ENCODE assay signal across 30 mouse cellular contexts in the genomic region with DNA sequence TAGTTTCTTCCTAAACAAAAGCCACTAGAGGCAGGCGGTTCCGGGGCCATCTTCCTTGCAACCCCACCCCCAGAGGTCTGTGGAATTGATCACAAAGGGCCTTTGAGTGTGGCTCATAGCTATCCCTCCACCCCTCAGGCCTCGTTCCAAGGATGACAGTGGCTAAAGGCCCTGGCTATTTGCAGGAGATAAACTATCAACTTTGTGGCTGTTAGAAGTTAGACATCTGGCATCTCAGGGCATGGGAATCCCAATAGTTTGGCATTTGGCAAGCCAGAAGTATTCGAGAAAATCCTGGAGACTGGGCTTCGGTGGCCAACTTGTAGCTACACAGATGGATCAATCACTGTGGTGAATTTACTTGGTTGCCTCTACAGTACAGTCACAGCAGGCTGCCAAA. TPM values are rescaled to one million over a fixed set of nuclear protein-coding genes. Genes with fewer than 3 reads are reported as not detected.
DNase-seq lines count a peak whose midpoint lies in the region; ATAC-seq and TF ChIP-seq lines count a peak whose summit lies in the region.
"Had no signal": no experiment of that assay in that cellular context is flagged by ENCODE, and none has a peak within 500 bp of the region (broad histone marks: within the 10 kb centered on the region; RNA-seq: fewer than 3 reads in every experiment).

No protein-coding gene starts in this region.

- H3K9me3 ChIP-seq in heart, embryonic 13.5 days: no peaks in the 10 kb centered on the region
- no peaks in the 10 kb centered on the region for H3K9me3 ChIP-seq in intestine, embryonic 16.5 days (ENCODE audit: control insufficient read depth, low read length)
- H3K9me3 ChIP-seq: embryonic facial prominence, embryonic 12.5 days; embryonic facial prominence, embryonic 15.5 days; forebrain, embryonic 12.5 days; forebrain, embryonic 15.5 days; G1E; heart, embryonic 10.5 days; hindbrain, embryonic 10.5 days; hindbrain, embryonic 13.5 days; intestine, embryonic 15.5 days had no signal

- H3K4me1 ChIP-seq in heart, embryonic 13.5 days: peaks cover 57% of the 10 kb centered on the region
- no peaks in the 10 kb centered on the region for H3K4me1 ChIP-seq in intestine, embryonic 16.5 days (ENCODE audit: control insufficient read depth, insufficient read depth, low read length)
- H3K4me1 ChIP-seq: intestine, embryonic 15.5 days had no signal

- ATAC-seq in heart, embryonic 13.5 days (ENCODE audit: extremely low read depth, insufficient number of reproducible peaks, low FRiP score, low TSS enrichment): no peak
- ATAC-seq in intestine, embryonic 16.5 days: no peak
- ATAC-seq: forebrain, embryonic 15.5 days; hindbrain, embryonic 16.5 days; intestine, embryonic 15.5 days had no signal

- no peak overlapping the region for H3K9ac ChIP-seq in heart, embryonic 13.5 days
- H3K9ac ChIP-seq in intestine, embryonic 16.5 days (ENCODE audit: low read depth, low read length): no peak overlapping the region
- H3K9ac ChIP-seq: embryonic facial prominence, embryonic 12.5 days; embryonic facial prominence, embryonic 15.5 days; forebrain, embryonic 12.5 days; forebrain, embryonic 15.5 days; hindbrain, embryonic 13.5 days; intestine, embryonic 15.5 days had no signal

- no peak for DNase-seq in heart, adult 11 months
- DNase-seq in layer of hippocampus, adult 2 months (ENCODE audit: low spot score in 2 of 2): no peak
- no peak for DNase-seq in layer of hippocampus, adult 8-10 months (ENCODE audit: low spot score in 2 of 2)
- peak; percentile 92 for DNase-seq in Muller cell, postnatal 12 days (ENCODE audit: inconsistent ontology term)
- DNase-seq in ZHBTc4 (ENCODE audit: low read depth, low spot score): peak; percentile 46
- DNase-seq: adrenal gland, postnatal 10 days; adrenal gland, postnatal 36 days; B cell, adult 2 months; cerebellum, adult 11 months; cerebellum, adult 2 months; cerebellum, adult 9-11 months; cerebellum, postnatal 25 days; gastrocnemius, postnatal 10 days; gastrocnemius, postnatal 36 days; heart, adult 18-20 months; heart, postnatal 10 days; heart, postnatal 36 days had no signal

- peaks cover 68% of the 10 kb centered on the region for H3K36me3 ChIP-seq in heart, embryonic 13.5 days
- no peaks in the 10 kb centered on the region for H3K36me3 ChIP-seq in intestine, embryonic 16.5 days (ENCODE audit: control insufficient read depth, insufficient read depth, low read length)
- H3K36me3 ChIP-seq: forebrain, embryonic 15.5 days; G1E; intestine, embryonic 15.5 days had no signal

- no peak overlapping the region for H3K4me3 ChIP-seq in heart, embryonic 13.5 days
- H3K4me3 ChIP-seq in layer of hippocampus, adult 2 months: no peak overlapping the region
- no peak overlapping the region for H3K4me3 ChIP-seq in intestine, embryonic 16.5 days (ENCODE audit: low read length)
- H3K4me3 ChIP-seq: embryonic facial prominence, embryonic 12.5 days; embryonic facial prominence, embryonic 15.5 days; forebrain, embryonic 12.5 days; forebrain, embryonic 15.5 days; heart, embryonic 10.5 days; hindbrain, embryonic 10.5 days; hindbrain, embryonic 13.5 days; intestine, embryonic 15.5 days had no signal

- TF ChIP-seq CTCF in layer of hippocampus, adult 2 months (conservative IDR thresholded peaks at IDR 0.05): no peak

- no peak overlapping the region for H3K4me2 ChIP-seq in heart, embryonic 13.5 days
- H3K4me2 ChIP-seq in intestine, embryonic 16.5 days (ENCODE audit: low read depth, low read length): no peak overlapping the region
- H3K4me2 ChIP-seq: embryonic facial prominence, embryonic 12.5 days; embryonic facial prominence, embryonic 15.5 days; forebrain, embryonic 12.5 days; forebrain, embryonic 15.5 days; hindbrain, embryonic 13.5 days; intestine, embryonic 15.5 days had no signal

- 0 out of 2 replicates have a peak overlapping the region, but pooled peaks have one; percentile 12 for H3K27ac ChIP-seq in heart, embryonic 13.5 days (replicated peaks)
- peak overlapping the region; percentile 63 for H3K27ac ChIP-seq in layer of hippocampus, adult 2 months
- H3K27ac ChIP-seq in intestine, embryonic 16.5 days (ENCODE audit: low read length): no peak overlapping the region
- H3K27ac ChIP-seq: embryonic facial prominence, embryonic 12.5 days; embryonic facial prominence, embryonic 15.5 days; forebrain, embryonic 12.5 days; forebrain, embryonic 15.5 days; hindbrain, embryonic 13.5 days; intestine, embryonic 15.5 days had no signal

- H3K27me3 ChIP-seq in heart, embryonic 13.5 days (replicated peaks): no peaks in the 10 kb centered on the region
- H3K27me3 ChIP-seq in intestine, embryonic 16.5 days (replicated peaks; ENCODE audit: control insufficient read depth, insufficient read depth, low read length): no peaks in the 10 kb centered on the region
- H3K27me3 ChIP-seq: CH12.LX; embryonic facial prominence, embryonic 12.5 days; embryonic facial prominence, embryonic 15.5 days; forebrain, embryonic 12.5 days; forebrain, embryonic 15.5 days; hindbrain, embryonic 13.5 days; intestine, embryonic 15.5 days had no signal

- WGBS in heart, embryonic 13.5 days: 62% methylated on average over 5 of the region's 5 CpGs
- 66% methylated on average over 5 of the region's 5 CpGs for WGBS in intestine, embryonic 16.5 days

RNA-seq across cellular contexts. Expression of a gene that starts 18.0 kb away (rescaled TPM):
- 55.4 and 59.0 TPM in 2 replicates for polyA plus RNA-seq in heart, embryonic 13.5 days (2015; fragmentation: Nextera tagmentation; extraction: Ambion mirVana)
- 1 to 10 TPM in 1 of 2 experiments, under 1 TPM in 1; 0.81 to 2.2 TPM for total RNA-seq in layer of hippocampus, adult 2 months (2021)
- 1 to 10 TPM; 1.5 to 3.7 (median 2.4) TPM for total RNA-seq in layer of hippocampus, adult 8-10 months (2022)
- 41.6 and 42.9 TPM in 2 replicates for polyA plus RNA-seq in intestine, embryonic 16.5 days (2015; fragmentation: Nextera tagmentation; extraction: Ambion mirVana)
- polyA plus RNA-seq: G1E had no signal

Comparison
In these comparisons a context has a peak if more than half of its experiments do, and no peak if none do; other contexts are left out.
1. DNase-seq: peak in Muller cell, postnatal 12 days (single experiment) and ZHBTc4 (single experiment); none in heart, adult 11 months (single experiment), layer of hippocampus, adult 2 months (0 of 2) and layer of hippocampus, adult 8-10 months (0 of 2).